Mouse (Mus musculus) G1E (cell line): ENCODE data around the gene Ncaph2.

Source experiments
- CTCF ChIP-seq: IDR thresholded peaks from 2 replicates; pipeline ENCODE4 v1.5.1; 2012; ENCODE audit warnings: low read depth, low read length, inconsistent platforms, mixed read lengths
- GATA1 ChIP-seq: IDR thresholded peaks from 2 replicates; pipeline ENCODE4 v1.6.1; 2012; ENCODE audit warnings: borderline replicate concordance, low read length, inconsistent platforms, mixed read lengths
- GATA2 ChIP-seq: IDR thresholded peaks from 2 replicates; pipeline ENCODE4 v1.6.1; 2012; ENCODE audit warnings: low read depth, low read length, inconsistent platforms, borderline replicate concordance
- POLR2AphosphoS5 ChIP-seq: IDR thresholded peaks from 2 replicates; pipeline ENCODE4 v1.6.1; 2012; ENCODE audit warnings: low read depth, low read length, inconsistent platforms; ENCODE audit not compliant: insufficient replicate concordance
- TAL1 ChIP-seq: conservative IDR thresholded peaks from 2 replicates; pipeline ENCODE4 v1.6.1; 2012; ENCODE audit warnings: low read depth, low read length, inconsistent platforms, mixed read lengths

DNA sequence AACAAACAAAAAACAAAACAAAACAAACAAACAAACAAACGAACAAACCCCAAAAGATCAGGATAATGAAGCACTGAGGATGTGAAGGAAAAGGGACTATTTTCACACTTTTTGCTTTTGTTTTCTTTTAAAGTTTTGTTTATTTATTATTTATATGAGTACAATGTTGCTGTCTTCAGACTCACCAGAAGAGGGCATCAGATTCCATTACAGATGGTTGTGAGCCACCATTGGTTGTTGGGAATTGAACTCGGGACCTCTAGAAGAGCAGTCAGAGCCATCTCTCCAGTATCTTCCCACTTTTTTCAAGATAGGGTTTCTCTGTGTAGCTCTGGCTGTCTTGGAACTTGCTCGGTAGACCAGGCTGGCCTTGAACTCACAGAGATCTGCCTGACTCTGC, 12.2 kb upstream of the Ncaph2 start:
- TF ChIP-seq CTCF (no peak), TAL1 (no peak), GATA1 (no peak), GATA2 (no peak), POLR2AphosphoS5 (no peak)
